Mouse (Mus musculus): Measurements from ENCODE around the gene Nptx1.

- TF ChIP-seq CTCF (IDR thresholded peaks at IDR 0.05; ENCODE audit: control insufficient read depth, insufficient read depth, low read length) = no peak
- TF ChIP-seq POLR2A (IDR thresholded peaks at IDR 0.05; ENCODE audit: borderline replicate concordance, control insufficient read depth, low read depth, low read length) = no peak
Measured at GRCm38 (mm10) chr11:119572316-119573010, 24.9 kb upstream of the Nptx1 start.
